Mouse (Mus musculus): ENCODE measurements around the gene Grwd1.

- no peak for TF ChIP-seq TAL1 (IDR thresholded peaks at IDR 0.05; ENCODE audit: low read length)
- TF ChIP-seq GATA1 (IDR thresholded peaks at IDR 0.05; ENCODE audit: low read length): no peak
Observed at GRCm38 (mm10) chr7:45786661-45787413, 43.9 kb downstream of the Grwd1 start.

Data from erythroblast, embryonic 14.5 days (primary cell).